Mouse (Mus musculus): ENCODE data around the gene Prr12. TPM values are rescaled to one million over a fixed set of nuclear protein-coding genes. Genes with fewer than 3 reads are reported as not detected.
A peak's percentile ranks its signal among the peaks of the same experiment; 100 is the strongest.
"Not testable (repeated sequence)": the region's sequence is repeated elsewhere in the genome, so short reads cannot be mapped to it uniquely, and the experiment has no call there.

The Prr12 gene
- polyA plus RNA-seq, 1 experiment, result not detected

DNA sequence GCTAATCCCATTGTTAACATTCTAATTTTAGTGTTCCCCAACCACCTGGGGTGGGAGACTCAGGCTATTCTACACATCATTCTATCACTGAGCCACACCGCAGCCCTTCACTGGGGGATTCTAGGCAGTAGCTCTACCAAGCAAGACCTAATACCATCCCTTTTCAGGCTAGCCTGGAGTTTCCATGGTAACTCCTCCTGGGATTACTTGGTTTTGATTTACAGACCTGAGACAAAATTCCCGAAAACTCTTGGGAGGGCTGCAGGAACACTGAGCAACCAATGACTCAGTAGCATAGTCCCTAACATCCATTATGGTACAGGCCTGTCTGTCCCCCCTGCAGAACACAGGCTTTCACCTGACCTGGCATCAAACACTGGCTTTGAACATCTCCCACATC, 26.4 kb downstream of the Prr12 start:
- WGBS, result 32% methylated on average over 2 of the region's 2 CpGs
- no peak overlapping the region for H3K27ac ChIP-seq (ENCODE audit: insufficient read depth, low read depth, low read length)
- no peak overlapping the region for H3K4me3 ChIP-seq (ENCODE audit: insufficient read depth, low read depth, low read length)
- H3K4me1 ChIP-seq (ENCODE audit: control insufficient read depth, insufficient read depth, low read length), result no peaks in the 10 kb centered on the region
- TF ChIP-seq CTCF (IDR thresholded peaks at IDR 0.05; ENCODE audit: insufficient read depth, low read depth, low read length) (no peak), POLR2A (IDR thresholded peaks at IDR 0.05; ENCODE audit: insufficient read depth, low read depth, low read length) (no peak)

DNA sequence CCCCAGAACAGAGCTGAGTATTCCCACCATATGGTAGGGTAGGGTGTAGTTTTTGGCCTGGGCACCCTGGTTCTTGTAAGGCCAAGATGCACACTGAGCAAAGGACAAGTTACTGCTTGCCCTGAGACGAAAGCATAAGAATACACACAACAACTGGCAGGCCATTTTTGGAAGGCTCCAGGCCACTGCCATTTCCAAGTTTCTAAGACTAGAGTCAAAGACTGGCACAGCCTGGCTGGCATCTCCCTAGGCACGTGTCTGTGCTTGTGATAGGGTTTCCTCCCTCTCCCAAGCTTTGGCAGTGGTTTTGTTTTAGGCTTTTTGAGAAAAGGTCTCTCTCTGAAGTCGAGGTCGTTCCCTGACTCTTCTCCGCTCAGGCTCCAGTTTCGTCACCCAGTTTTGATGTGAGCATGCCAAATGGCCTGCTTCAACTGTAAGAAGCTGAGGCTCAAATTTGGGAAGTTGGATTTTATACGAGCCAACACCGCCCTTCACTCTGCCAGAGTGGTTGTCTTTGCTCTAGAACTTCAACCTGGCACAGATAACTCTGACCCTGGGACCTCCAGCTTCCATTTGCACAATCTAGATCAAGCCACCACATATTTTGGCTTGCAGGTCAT, 27.0 kb downstream of the Prr12 start:
- H3K27ac ChIP-seq (ENCODE audit: insufficient read depth, low read depth, low read length), result no peak overlapping the region
- no peaks in the 10 kb centered on the region for H3K4me1 ChIP-seq (ENCODE audit: control insufficient read depth, insufficient read depth, low read length)
- TF ChIP-seq CTCF (IDR thresholded peaks at IDR 0.05; ENCODE audit: insufficient read depth, low read depth, low read length), result no peak
- TF ChIP-seq POLR2A (IDR thresholded peaks at IDR 0.05; ENCODE audit: insufficient read depth, low read depth, low read length), result no peak
- H3K4me3 ChIP-seq (ENCODE audit: insufficient read depth, low read depth, low read length), result no peak overlapping the region
- WGBS, result 54% methylated on average over 8 of the region's 8 CpGs

DNA sequence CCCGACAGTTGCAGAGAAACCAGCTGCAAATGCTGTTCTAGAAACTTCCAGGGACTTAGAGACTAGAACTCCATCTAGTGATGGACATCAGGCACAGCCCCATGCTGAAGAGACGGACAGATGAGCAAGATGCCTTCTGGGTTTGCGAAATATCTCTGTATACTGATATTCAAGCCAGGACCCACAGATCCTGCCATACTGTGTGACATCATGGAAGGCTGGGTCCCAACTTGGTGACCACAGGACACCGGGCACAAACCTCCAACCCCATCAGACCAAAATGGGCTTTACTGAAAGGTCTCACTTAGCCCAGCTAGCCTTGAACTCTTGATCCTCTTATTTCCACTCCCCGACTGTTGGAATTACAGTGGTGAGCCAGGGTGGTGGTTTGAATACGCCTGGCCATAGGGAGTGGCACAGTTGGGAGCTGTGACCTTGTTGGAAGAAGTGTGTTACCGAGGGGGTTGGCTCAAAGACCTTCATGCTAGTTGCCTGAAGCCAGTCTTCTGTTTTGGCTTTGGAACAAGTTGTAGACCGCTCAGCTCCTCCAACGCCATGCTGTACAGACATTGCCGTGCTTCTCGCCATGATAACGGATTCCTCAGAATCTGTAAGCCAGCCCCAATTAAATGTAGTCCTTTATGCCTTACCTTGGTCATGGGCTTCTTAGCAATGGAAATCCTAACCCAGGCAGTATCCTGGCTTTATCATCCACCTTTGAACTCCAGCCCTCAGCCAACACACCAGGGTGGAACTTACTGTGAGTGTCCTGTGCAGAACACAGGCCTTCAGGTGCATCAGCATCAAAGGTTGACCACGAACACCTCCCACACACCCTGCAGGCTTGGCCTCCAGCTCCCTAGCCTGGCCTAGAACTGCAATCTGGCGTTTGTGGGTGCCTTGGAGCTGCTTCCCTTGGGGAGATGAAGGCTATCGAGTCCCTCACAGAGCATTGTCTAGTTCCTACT, 28.1 kb downstream of the Prr12 start:
- H3K4me3 ChIP-seq (ENCODE audit: insufficient read depth, low read depth, low read length), result no peak overlapping the region
- 79% methylated on average over 15 of the region's 15 CpGs for WGBS
- no peak overlapping the region for H3K27ac ChIP-seq (ENCODE audit: insufficient read depth, low read depth, low read length)
- H3K4me1 ChIP-seq (ENCODE audit: control insufficient read depth, insufficient read depth, low read length), result no peaks in the 10 kb centered on the region
- TF ChIP-seq CTCF (IDR thresholded peaks at IDR 0.05; ENCODE audit: insufficient read depth, low read depth, low read length) (no peak), POLR2A (IDR thresholded peaks at IDR 0.05; ENCODE audit: insufficient read depth, low read depth, low read length) (no peak)

DNA sequence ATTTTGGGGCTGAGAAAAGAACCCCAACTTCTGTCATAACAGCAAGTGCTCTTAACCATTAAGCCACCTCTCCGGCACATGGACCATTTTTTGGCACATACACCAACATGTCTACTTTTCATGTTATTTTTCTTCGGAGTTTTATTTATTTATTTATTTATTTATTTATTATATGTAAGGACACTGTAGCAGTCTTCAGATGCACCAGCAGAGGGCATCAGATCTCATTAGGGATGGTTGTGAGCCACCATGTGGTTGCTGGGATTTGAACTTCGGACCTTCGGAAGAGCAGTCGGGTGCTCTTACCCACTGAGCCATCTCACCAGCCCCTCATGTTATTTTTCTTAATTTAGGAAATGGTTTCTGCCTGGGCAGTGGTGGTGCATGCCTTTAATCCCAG, 29.0 kb downstream of the Prr12 start:
- 78% methylated on average over 5 of the region's 5 CpGs for WGBS
- H3K4me3 ChIP-seq (ENCODE audit: insufficient read depth, low read depth, low read length), result not testable (repeated sequence)

DNA sequence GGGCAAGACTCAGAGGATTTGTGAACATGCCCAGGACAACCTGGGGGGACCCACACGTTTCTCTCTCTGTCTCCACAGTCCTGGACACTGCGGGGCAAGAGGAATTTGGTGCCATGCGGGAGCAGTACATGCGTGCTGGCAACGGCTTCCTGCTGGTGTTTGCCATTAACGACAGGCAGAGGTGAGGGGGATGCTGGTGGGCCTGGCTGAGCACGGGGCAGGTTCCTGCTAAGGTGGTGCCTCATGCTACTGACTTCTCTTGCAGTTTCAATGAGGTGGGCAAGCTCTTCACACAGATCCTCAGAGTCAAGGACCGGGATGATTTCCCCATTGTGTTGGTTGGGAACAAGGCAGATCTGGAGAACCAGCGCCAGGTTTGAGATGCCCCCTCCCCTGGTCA, 32.5 kb downstream of the Prr12 start:
- H3K4me1 ChIP-seq (ENCODE audit: control insufficient read depth, insufficient read depth, low read length), result peaks cover 8% of the 10 kb centered on the region; the same call in 1 of the 2 replicates
- H3K4me3 ChIP-seq (ENCODE audit: insufficient read depth, low read depth, low read length), result no peak overlapping the region
- TF ChIP-seq POLR2A (IDR thresholded peaks at IDR 0.05; ENCODE audit: insufficient read depth, low read depth, low read length) (no peak), CTCF (IDR thresholded peaks at IDR 0.05; ENCODE audit: insufficient read depth, low read depth, low read length) (no peak)
- WGBS, result 81% methylated on average over 9 of the region's 9 CpGs
- no peak overlapping the region for H3K27ac ChIP-seq (ENCODE audit: insufficient read depth, low read depth, low read length)

More for the DNA sequence above, 29.0 kb downstream of the Prr12 start:
- not testable (repeated sequence) for H3K4me1 ChIP-seq (ENCODE audit: control insufficient read depth, insufficient read depth, low read length); H3K27ac ChIP-seq (ENCODE audit: insufficient read depth, low read depth, low read length)

DNA sequence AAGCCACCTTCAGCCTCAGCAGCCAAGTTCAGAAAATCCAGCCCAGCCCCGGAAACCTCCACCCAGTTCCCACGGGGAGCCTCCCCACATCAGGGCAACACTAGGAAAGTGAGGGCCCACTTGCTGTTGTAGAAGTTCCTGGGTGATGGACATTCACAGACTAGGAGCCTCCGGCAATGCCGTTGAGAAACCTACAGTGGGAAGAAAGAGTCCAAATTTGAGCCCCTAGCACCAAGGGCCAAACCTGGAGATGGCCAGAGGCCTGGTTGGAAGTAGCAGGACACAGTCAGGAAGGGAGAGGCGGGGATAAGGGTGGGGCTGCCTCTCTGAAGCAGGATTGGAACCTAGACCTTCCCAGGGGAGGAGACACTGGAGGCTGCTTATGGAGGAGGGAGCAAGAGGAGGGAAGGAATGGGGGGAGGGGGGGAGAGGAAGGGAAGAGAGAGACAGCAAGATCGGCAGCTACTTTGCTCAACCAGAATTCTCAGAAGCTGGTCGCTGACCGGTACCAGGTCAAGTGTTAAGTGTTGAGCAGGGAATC, 33.6 kb downstream of the Prr12 start:
- H3K4me3 ChIP-seq (ENCODE audit: insufficient read depth, low read depth, low read length), result peak overlapping the region; percentile 5; the same call in 1 of the 2 replicates
- TF ChIP-seq CTCF (IDR thresholded peaks at IDR 0.05; ENCODE audit: insufficient read depth, low read depth, low read length) (no peak), POLR2A (IDR thresholded peaks at IDR 0.05; ENCODE audit: insufficient read depth, low read depth, low read length) (no peak)
- 48% methylated on average over 8 of the region's 8 CpGs for WGBS
- H3K4me1 ChIP-seq (ENCODE audit: control insufficient read depth, insufficient read depth, low read length), result peaks cover 8% of the 10 kb centered on the region; the same call in 1 of the 2 replicates
- H3K27ac ChIP-seq (ENCODE audit: insufficient read depth, low read depth, low read length), result no peak overlapping the region

DNA sequence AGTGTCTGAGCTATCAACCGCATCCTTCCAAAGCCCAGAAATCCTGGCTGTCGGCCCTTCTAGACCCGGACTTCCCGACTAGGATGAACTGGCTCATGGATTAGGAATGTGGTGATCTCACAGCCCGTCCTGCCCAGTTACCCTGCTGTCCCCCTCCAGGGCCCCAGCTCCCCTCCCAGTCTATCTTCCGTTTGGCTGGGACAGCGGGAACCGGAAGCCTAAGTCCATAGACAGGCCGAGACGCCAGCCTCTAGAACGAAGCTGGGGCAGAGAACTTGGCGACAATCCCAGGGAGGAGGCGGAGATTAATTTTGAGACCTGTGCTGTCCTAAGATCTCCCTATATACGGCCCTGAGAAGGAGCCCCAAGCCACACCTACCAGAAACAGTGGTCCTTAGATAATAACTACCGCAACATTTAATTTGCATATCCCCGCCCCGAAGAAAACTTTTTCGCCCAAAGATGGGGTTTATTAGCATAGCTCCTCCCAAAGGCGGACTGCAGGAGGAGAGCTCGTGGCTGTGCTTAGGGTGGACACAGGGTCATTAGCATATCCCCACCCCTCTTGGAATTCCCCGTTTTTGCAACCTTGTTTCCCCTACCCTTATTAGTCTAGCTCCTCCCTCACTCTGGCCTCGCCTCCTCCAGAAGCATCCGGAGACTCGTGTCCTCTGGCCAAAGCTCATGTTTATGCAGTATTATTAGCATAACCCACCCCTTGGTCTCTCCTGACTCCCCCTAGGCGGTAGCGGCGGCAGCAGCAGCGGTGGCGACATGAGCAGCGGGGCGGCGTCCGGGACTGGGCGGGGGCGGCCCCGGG, 35.2 kb downstream of the Prr12 start, which contains the start of gene Rras:
TSS of gene Rras (plus strand) at position 720 of the 820 bp plus-strand sequence.
- H3K4me1 ChIP-seq (ENCODE audit: control insufficient read depth, insufficient read depth, low read length), result peaks cover 12% of the 10 kb centered on the region
- WGBS, result under 1% methylated on average over 36 of the region's 36 CpGs
- TF ChIP-seq CTCF (IDR thresholded peaks at IDR 0.05; ENCODE audit: insufficient read depth, low read depth, low read length), result no peak
- no peak for TF ChIP-seq POLR2A (IDR thresholded peaks at IDR 0.05; ENCODE audit: insufficient read depth, low read depth, low read length)

DNA sequence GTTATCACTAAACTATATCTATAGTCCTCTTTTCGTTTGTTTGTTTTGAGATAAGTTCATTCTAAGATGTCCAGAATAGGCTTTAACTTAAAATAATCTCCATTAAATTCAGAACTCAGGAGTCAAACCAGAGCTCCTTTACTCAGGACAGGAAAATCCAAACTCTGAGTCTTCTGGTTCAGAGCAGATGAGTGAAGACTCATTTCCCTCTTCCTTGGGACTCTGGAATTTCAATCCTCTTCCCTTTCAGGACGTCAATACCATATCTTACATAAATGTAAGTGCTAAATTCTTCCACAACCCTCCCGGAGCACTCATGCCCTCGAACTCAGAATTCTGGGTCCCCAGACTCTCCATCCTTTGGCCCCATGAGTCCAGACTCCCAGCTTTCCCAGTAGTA, 35.9 kb downstream of the Prr12 start:
- WGBS, result 5% methylated on average over 4 of the region's 4 CpGs
- Histone ChIP-seq H3K27ac (ENCODE audit: insufficient read depth, low read depth, low read length) (no peak overlapping the region), H3K4me1 (ENCODE audit: control insufficient read depth, insufficient read depth, low read length) (peaks cover 14% of the 10 kb centered on the region), H3K4me3 (ENCODE audit: insufficient read depth, low read depth, low read length) (peak overlapping the region; percentile 45)
- TF ChIP-seq CTCF (IDR thresholded peaks at IDR 0.05; ENCODE audit: insufficient read depth, low read depth, low read length), result no peak
- TF ChIP-seq POLR2A (IDR thresholded peaks at IDR 0.05; ENCODE audit: insufficient read depth, low read depth, low read length), result no peak

More for the DNA sequence above, 35.2 kb downstream of the Prr12 start, which contains the start of gene Rras:
- Histone ChIP-seq H3K27ac (ENCODE audit: insufficient read depth, low read depth, low read length) (no peak within 1 kb of the TSS), H3K4me3 (ENCODE audit: insufficient read depth, low read depth, low read length) (peak within 1 kb of the TSS; percentile 45)
